Mouse (Mus musculus): ENCODE results near the gene Cabp4.

GRCm38 (mm10) chr19:4099837-4100717, 43.8 kb downstream of the Cabp4 start, which contains the start of gene Pitpnm1:
- TF ChIP-seq CTCF (IDR thresholded peaks at IDR 0.05; ENCODE audit: control insufficient read depth, insufficient read depth, low read length) (no peak), POLR2A (IDR thresholded peaks at IDR 0.05; ENCODE audit: borderline replicate concordance, control insufficient read depth, low read depth, low read length) (peak; percentile 48; the same call in 1 of the 2 replicates)
